Mouse (Mus musculus) bone marrow, adult 2 months (tissue): Measurements from ENCODE around the gene Gm45808.
"Not testable (repeated sequence)": the region's sequence is repeated elsewhere in the genome, so short reads cannot be mapped to it uniquely, and the experiment has no call there.

Experiments used
- CTCF ChIP-seq: fragments of 200-500 bp; IDR thresholded peaks from 2 replicates; pipeline ENCODE4 v1.5.1; 2011; ENCODE audit warnings: low read length, control low read depth; ENCODE audit not compliant: control insufficient read depth, insufficient read depth
- POLR2A ChIP-seq: fragments of 200-500 bp; IDR thresholded peaks from 2 replicates; pipeline ENCODE4 v1.6.1; 2011; ENCODE audit warnings: low read depth, mild to moderate bottlenecking, control low read depth, low read length, borderline replicate concordance; ENCODE audit not compliant: control insufficient read depth

GRCm38 (mm10) chr7:45516846-45517245, 30.2 kb upstream of the Gm45808 start:
- not testable (repeated sequence) for TF ChIP-seq CTCF, POLR2A
